Mouse (Mus musculus) bone marrow, adult 2 months (tissue): ENCODE results near the gene Gng2. TPM values are rescaled to one million over a fixed set of nuclear protein-coding genes. Genes with fewer than 3 reads are reported as not detected.
"Not testable (repeated sequence)": the region's sequence is repeated elsewhere in the genome, so short reads cannot be mapped to it uniquely, and the experiment has no call there.

Experiments
- H3K27ac ChIP-seq: fragments of 200-500 bp; 2 replicates; pipeline ENCODE4 v1.5.1; 2012; ENCODE audit warnings: low read depth, mild to moderate bottlenecking, control low read depth, inconsistent platforms, low read length; ENCODE audit not compliant: control insufficient read depth, poor library complexity, insufficient read depth
- H3K4me1 ChIP-seq: fragments of 200-500 bp; 2 replicates; pipeline ENCODE4 v1.6.1; 2011; ENCODE audit warnings: low read length; ENCODE audit not compliant: control insufficient read depth, insufficient read depth
- H3K4me3 ChIP-seq: fragments of 200-500 bp; replicated peaks from 2 replicates; pipeline ENCODE3; 2011; ENCODE audit warnings: mild to moderate bottlenecking, low read depth, low read length, control low read depth; ENCODE audit not compliant: control insufficient read depth
- CTCF ChIP-seq: fragments of 200-500 bp; IDR thresholded peaks from 2 replicates; pipeline ENCODE4 v1.5.1; 2011; ENCODE audit warnings: low read length, control low read depth; ENCODE audit not compliant: control insufficient read depth, insufficient read depth
- POLR2A ChIP-seq: fragments of 200-500 bp; IDR thresholded peaks from 2 replicates; pipeline ENCODE4 v1.6.1; 2011; ENCODE audit warnings: low read depth, mild to moderate bottlenecking, control low read depth, low read length, borderline replicate concordance; ENCODE audit not compliant: control insufficient read depth
- WGBS: fragments of 180-500 bp; shearing (Covaris S2); methylation state at CpG from one replicate; pipeline ENCODE4 v1.1.7; 2018; 5-methylcytosine and 5-hydroxymethylcytosine counted together
- polyA plus RNA-seq: library from polyadenylated mRNA; stranded (reverse); fragments of >200 nt; gene quantifications from 2 replicates; pipeline ENCODE4 v1.2.4, GENCODE M21; 2011; ENCODE audit warnings: low replicate concordance; ENCODE audit not compliant: missing spikeins, insufficient read depth, insufficient read length

Gng2 gene
- polyA plus RNA-seq, 1 experiment, result 23.1 TPM

- H3K4me3 ChIP-seq, result no peak overlapping the region
- no peak overlapping the region; the same call in 1 of the 2 replicates for H3K27ac ChIP-seq
- H3K4me1 ChIP-seq, result no peaks in the 10 kb centered on the region
- WGBS, result 86% methylated on average over 11 of the region's 11 CpGs
- TF ChIP-seq POLR2A, result no peak
These were observed 103.1 kb downstream of the Gng2 start for GRCm38 (mm10) chr14:19874201-19874807.

DNA sequence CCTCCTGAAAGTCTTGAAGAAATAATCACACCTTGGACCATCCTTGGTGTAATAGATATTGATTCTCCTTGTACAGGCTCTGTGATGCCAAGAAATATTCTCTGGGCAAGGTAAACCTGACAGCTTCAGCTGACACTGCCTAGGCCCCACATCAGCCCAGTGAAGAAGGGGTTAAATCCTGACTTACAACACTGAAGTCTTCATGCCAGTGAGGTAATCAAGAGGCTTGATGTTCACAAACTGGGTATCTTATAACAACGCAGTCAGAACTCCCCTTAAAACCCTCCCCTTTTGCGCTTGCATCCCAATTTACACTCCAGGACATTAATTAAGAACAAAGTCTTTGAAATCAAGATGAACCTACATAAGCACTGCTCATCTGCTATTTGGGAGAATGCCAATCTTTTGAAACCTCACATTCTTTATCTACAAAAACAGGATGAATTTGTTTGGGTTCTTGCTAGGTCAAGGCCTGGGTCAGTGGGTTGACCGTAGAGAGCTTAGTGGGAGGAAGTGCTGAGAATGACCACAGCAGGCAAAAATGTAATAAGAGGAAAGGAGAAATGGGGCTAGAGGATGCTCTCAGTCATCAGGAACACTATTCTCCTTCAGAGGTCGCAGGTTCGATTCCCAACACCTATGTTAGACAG, 110.0 kb downstream of the Gng2 start:
- no peaks in the 10 kb centered on the region for H3K4me1 ChIP-seq
- H3K4me3 ChIP-seq, result no peak overlapping the region
- TF ChIP-seq CTCF (no peak), POLR2A (no peak)
- H3K27ac ChIP-seq, result no peak overlapping the region
- 70% methylated on average over 5 of the region's 5 CpGs for WGBS

DNA sequence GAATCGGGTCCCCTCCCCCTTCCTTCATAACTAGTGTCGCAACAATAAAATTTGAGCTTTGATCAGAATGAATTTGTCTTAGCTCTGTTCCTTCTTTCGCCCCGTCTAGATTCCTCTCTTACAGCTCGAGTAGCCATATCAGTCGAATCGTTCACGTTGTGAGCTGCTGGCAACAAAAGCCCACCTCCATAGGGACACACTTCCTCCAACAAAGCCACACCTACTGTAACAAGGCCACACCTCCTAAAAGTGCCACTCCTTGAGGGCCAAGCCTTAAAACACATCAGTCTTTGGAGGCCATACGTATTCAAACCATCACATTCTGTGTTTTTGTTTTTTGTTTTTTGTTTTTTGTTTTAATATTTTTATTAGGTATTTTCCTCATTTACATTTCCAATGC, 112.3 kb downstream of the Gng2 start:
- 78% methylated on average over 9 of the region's 9 CpGs for WGBS
- not testable (repeated sequence) for H3K4me3 ChIP-seq, H3K27ac ChIP-seq, H3K4me1 ChIP-seq

DNA sequence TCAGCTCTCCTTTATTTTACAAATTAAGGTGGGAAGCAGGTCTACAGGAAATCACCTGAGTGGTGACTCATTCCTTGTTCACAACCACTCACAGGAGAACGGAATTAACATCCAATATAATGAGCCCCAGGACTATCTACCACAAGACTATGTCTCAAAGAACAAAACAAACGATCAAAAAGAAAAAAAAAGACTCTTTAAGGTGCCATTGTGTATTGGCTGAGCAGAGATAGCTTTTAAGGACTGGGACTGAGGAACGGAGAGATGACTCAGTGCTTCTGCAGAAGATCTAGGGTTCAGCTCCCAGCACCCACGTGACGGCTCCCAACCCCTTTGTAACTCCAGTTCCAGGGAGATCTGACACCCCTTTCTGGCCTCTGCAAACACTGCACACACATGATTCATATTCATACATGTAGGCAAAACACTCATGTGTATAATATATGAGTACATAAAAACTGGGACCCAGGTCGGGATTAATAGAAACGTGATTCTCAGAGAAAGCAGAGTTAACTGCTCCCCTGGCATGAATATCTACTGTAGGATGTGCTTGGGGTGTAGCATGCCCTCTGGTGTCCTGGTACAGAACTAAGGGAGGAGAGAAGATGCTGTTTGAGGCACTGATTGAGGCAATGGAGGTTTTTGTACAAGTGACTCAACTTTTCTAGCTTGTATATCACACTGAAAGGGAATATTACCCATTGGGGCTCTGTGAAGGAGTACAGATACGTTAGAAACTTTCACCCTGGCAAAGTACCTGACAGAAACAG, 115.9 kb downstream of the Gng2 start:
- TF ChIP-seq POLR2A (no peak), CTCF (no peak)
- Histone ChIP-seq H3K27ac (no peak overlapping the region), H3K4me1 (no peaks in the 10 kb centered on the region; the same call in 1 of the 2 replicates), H3K4me3 (no peak overlapping the region)
- 73% methylated on average over 8 of the region's 8 CpGs for WGBS

DNA sequence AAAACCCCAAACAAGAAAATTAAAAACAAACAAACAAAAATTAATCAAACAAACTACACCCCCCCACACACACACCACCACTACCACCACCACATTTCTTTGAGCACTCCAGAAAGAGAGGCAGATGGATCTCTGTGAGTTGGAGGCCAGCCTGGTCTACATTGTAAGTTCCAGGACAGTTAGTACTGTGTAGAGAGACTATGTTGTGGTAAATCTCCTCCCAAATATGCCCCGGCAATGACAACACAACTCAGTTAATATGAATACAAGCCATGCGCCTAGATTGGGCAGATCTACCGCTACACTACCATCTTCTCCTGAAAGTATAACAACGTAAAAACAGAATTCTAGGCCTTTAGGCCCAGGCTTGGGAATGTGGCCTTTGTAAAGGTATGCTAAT, 117.1 kb downstream of the Gng2 start:
- TF ChIP-seq CTCF (no peak), POLR2A (no peak)
- H3K27ac ChIP-seq, result no peak overlapping the region
- WGBS, result 94% methylated on average over 4 of the region's 4 CpGs
- H3K4me1 ChIP-seq, result no peaks in the 10 kb centered on the region; the same call in 1 of the 2 replicates
- no peak overlapping the region for H3K4me3 ChIP-seq

GRCm38 (mm10) chr14:19858808-19859776, 118.3 kb downstream of the Gng2 start:
- WGBS, result 52% methylated on average over 8 of the region's 8 CpGs
- Histone ChIP-seq H3K27ac (no peak overlapping the region), H3K4me3 (no peak overlapping the region), H3K4me1 (no peaks in the 10 kb centered on the region; the same call in 1 of the 2 replicates)
- TF ChIP-seq CTCF (no peak), POLR2A (no peak)

DNA sequence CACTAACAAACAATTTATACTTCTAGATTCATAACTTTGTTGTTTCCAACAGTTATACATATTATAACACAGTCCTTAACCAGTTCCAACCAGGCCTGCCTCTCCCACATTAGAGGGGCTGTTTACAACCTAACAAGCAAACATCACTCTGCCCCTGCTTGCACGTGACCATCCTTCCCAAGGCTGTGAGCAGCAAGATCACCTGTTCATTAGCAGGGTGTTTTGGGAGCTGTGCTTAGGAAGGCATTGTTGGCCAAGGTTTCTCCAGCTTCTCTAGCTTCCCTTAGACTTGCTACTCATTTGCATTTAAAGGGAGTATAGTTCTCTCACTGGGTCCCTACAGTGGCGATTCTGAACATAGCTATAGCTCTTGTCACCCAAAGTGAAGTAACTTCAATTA, 119.1 kb downstream of the Gng2 start:
- H3K4me3 ChIP-seq, result no peak overlapping the region
- H3K27ac ChIP-seq, result no peak overlapping the region
- 82% methylated on average over 2 of the region's 2 CpGs for WGBS

DNA sequence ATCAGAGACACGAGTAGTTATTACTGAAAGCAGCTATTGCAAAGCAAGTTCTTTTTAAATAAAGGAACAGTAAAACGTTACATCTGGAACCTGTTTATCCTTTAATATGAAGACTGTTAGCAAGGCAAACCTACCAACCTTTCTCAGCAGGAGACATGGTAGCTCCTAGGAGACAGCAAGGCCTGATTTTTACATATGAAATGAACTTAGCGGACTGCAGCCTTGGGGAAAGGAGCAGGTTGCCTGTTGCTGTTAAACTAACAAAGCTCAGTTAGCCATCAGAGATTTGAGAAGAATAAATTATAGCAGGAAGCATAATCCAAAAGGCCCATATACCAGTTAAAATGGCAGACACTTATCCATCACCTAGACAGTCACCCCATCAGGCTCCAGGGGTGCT, 124.0 kb downstream of the Gng2 start:
- no peaks in the 10 kb centered on the region; the same call in 1 of the 2 replicates for H3K4me1 ChIP-seq
- no peak overlapping the region for H3K4me3 ChIP-seq
- WGBS, result 74% methylated on average over 3 of the region's 3 CpGs
- TF ChIP-seq CTCF (no peak), POLR2A (no peak)
- no peak overlapping the region for H3K27ac ChIP-seq

More for the DNA sequence above, 119.1 kb downstream of the Gng2 start:
- TF ChIP-seq POLR2A (no peak), CTCF (no peak)
- no peaks in the 10 kb centered on the region; the same call in 1 of the 2 replicates for H3K4me1 ChIP-seq
